Mouse (Mus musculus) kidney, adult 2 months (tissue): Measurements from ENCODE around the gene Fan1.

Experiments
- CTCF ChIP-seq: fragments of 200-500 bp; conservative IDR thresholded peaks from 2 replicates; pipeline ENCODE4 v1.5.1; 2011; ENCODE audit warnings: low read depth, mild to moderate bottlenecking, control low read depth, low read length, moderate library complexity, mixed read lengths; ENCODE audit not compliant: insufficient read depth, insufficient read length
- POLR2A ChIP-seq: fragments of 200-500 bp; IDR thresholded peaks from one replicate; pipeline ENCODE4 v1.6.1; 2011; ENCODE audit warnings: low read depth, low read length, control low read depth

- no peak for TF ChIP-seq CTCF
- no peak for TF ChIP-seq POLR2A
Observed at GRCm38 (mm10) chr7:64349147-64349861, 24.6 kb downstream of the Fan1 start.
